Mouse (Mus musculus): Measurements from ENCODE around the gene Gm15114. TPM values are rescaled to one million over a fixed set of nuclear protein-coding genes. Genes with fewer than 3 reads are reported as not detected.
"Not testable (repeated sequence)": the region's sequence is repeated elsewhere in the genome, so short reads cannot be mapped to it uniquely, and the experiment has no call there.

Gm15114 gene
- polyA plus RNA-seq (2015; fragmentation: Nextera tagmentation; extraction: Ambion mirVana): not detected in 2 replicates

DNA sequence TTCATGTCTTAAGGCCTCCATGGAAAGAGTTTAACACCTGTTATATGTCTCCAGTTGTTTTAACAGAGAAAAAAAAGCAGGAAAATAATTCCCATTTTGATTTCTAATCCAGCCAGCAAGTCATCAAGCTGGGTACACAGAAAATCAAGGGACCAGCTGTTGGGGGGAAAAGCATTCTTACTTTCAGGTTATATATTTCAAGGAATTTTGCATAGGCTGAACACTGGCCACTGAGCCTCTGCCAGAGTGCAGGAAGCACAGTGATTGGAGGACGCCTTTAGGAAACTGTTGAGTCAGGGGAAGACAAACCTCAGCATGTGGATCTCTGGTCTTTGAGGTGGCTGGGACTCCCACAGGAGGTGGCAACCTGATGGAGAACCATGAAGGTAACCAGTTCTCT is at the start of gene Gm15114:
Gene Gm15114, plus strand, starts transcription at position 301 of the 400 bp plus-strand sequence.
- WGBS (ENCODE audit: insufficient replicate concordance): no CpG with 5 or more reads among the region's 1 CpGs
- H3K9me3 ChIP-seq (replicated peaks; ENCODE audit: control insufficient read depth, low read length); H3K36me3 ChIP-seq (ENCODE audit: control insufficient read depth, insufficient read depth); H3K27me3 ChIP-seq (ENCODE audit: control insufficient read depth, insufficient read depth, low read depth, low read length); H3K4me1 ChIP-seq (ENCODE audit: control insufficient read depth, low read depth, low read length); ATAC-seq (ENCODE audit: low read depth); H3K4me3 ChIP-seq (ENCODE audit: low read depth, low read length); H3K4me2 ChIP-seq (ENCODE audit: low read depth, low read length); H3K9ac ChIP-seq (ENCODE audit: low read depth, low read length); H3K27ac ChIP-seq (ENCODE audit: low read length): not testable (repeated sequence)

Other genes with a start within 250 kb of the Gm15114 start
- not detected in 2 replicates for gene Gm8334, start 126.2 kb downstream of the Gm15114 start, polyA plus RNA-seq (2015; fragmentation: Nextera tagmentation; extraction: Ambion mirVana)
- gene Gm15127, start 174.6 kb downstream of the Gm15114 start, polyA plus RNA-seq (2015; fragmentation: Nextera tagmentation; extraction: Ambion mirVana): not detected in 2 replicates

Measured in liver, embryonic 16.5 days (tissue).